ENCODE assay signal across 8 mouse cellular contexts in genomic region chr11:117397755-117398154, GRCm38 (mm10).
DNase-seq lines count a peak whose midpoint lies in the region; TF ChIP-seq lines count a peak whose summit lies in the region.

No protein-coding gene starts in this region.

- no peaks in the 10 kb centered on the region for H3K36me3 ChIP-seq in splenic B cell, adult 2 months (ENCODE audit: control insufficient read depth, insufficient read depth, low read length, poor library complexity, severe bottlenecking)

- H3K27ac ChIP-seq in layer of hippocampus, adult 2 months = no peak overlapping the region

- no peak for DNase-seq in layer of hippocampus, adult 2 months (ENCODE audit: low spot score in 2 of 2)
- DNase-seq in layer of hippocampus, postnatal 25 days (ENCODE audit: extremely low spot score in 1 of 2, low spot score in 1 of 2) = no peak
- DNase-seq in brain, adult 2 months (ENCODE audit: low read depth, low spot score) = peak; percentile 77
- DNase-seq in induced T-regulatory cell, adult 2 months (ENCODE audit: low read depth) = peak; percentile 47
- peak; percentile 56 for DNase-seq in splenic B cell, adult 2 months (ENCODE audit: low read depth, low spot score)
- no peak for DNase-seq in urinary bladder, postnatal 25 days (ENCODE audit: low spot score)
- DNase-seq in heart, postnatal 14 days = no peak
- DNase-seq in adrenal gland, postnatal 36 days = no peak

- no peak overlapping the region for H3K4me3 ChIP-seq in layer of hippocampus, adult 2 months

- intact Hi-C loops in heart, postnatal 14 days (cut with DNase I) = no loop called here

- no peaks in the 10 kb centered on the region for H3K27me3 ChIP-seq in splenic B cell, adult 2 months (ENCODE audit: control insufficient read depth, insufficient read depth, low read length, poor library complexity, severe bottlenecking)

- 0 out of 2 replicates have a peak, but pooled peaks have one; percentile 34 for TF ChIP-seq CTCF in layer of hippocampus, adult 2 months (conservative IDR thresholded peaks at IDR 0.05)

Comparison
In these comparisons a context has a peak if more than half of its experiments do, and no peak if none do; other contexts are left out.
1. DNase-seq: peak in brain, adult 2 months (single experiment), induced T-regulatory cell, adult 2 months (single experiment) and splenic B cell, adult 2 months (single experiment); none in layer of hippocampus, adult 2 months (0 of 2), layer of hippocampus, postnatal 25 days (0 of 2), urinary bladder, postnatal 25 days (single experiment), heart, postnatal 14 days (0 of 2) and adrenal gland, postnatal 36 days (0 of 2).